Mouse (Mus musculus) urinary bladder, postnatal 4 days (tissue): ENCODE results near the gene Hist1h1d.
"Not testable (repeated sequence)": the region's sequence is repeated elsewhere in the genome, so short reads cannot be mapped to it uniquely, and the experiment has no call there.

Experiments used
- DNase-seq, 2 experiments: peaks; one replicate each; pipeline ENCODE4 v3.0.0; 2021 to 2022; ENCODE audit warnings: low spot score in 2 of 2

Hist1h1d gene

DNA sequence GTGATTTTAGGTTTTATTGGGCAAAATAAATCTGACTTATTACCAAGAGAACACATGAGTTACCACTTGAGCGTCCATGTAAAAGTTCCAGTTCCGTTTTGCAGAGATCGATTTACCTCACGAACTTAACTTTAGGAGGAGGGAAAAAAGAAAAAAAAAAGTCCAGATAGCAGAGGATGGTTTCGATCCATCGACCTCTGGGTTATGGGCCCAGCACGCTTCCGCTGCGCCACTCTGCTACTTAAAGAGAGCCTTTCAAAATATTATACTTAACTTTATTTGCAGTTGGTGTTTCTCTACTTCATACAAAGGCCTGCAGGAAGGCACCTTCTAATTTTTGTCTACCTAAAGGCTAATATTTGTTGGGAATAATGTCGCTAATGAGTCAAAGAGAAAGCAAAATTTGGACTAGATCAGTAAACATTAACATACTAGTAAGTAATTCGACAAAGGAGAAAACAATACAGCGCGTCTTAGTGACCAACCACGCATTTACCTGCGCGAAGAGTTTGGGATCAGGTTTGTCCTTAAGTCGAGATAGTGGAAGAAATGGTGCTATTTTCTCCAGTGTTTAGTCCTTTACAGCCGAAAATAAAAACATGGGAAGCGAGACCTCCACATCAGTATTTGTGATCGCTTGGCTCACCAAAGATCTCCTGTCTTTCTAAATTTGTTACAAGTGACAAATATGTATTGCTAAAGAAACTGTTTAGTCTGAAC is 22.7 kb upstream of the Hist1h1d start:
- DNase-seq = peak in 1 of 2 experiments; percentile 41

DNA sequence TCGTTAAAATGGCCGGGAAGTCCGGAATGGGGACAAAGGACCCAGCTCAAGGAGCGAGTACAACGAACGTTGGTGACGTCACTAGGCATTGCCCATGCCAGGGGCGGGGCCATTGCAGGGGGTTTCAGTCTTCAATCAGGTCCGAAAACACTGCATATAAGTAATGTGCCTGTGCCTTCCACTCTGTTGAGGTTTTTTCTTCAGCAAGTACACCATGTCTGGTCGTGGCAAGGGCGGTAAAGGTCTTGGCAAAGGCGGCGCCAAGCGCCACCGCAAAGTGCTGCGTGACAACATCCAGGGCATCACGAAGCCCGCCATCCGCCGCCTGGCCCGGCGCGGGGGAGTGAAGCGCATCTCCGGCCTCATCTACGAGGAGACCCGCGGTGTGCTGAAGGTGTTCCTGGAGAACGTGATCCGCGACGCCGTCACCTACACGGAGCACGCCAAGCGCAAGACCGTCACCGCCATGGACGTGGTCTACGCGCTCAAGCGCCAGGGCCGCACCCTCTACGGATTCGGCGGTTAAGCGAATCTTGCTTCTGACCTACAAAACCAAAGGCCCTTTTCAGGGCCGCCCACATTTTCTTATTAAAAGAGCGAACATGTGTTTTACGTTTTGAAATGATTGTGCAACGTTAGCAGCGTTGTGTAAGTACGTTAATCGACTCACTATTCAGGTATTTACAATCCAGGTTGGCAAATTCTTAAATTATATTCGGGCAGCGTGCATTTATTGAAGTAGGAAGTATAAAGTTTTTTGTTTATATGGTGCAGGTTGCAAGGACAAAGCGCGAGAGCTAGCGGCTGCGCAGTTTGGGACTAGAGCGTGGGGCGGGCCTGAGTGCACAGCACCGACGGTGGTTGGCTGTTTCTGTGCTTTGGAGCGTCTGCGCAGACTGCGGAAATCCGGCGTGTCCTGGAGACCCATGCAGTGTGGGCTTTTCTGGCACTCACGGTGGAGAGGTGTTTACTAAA is 21.9 kb upstream of the Hist1h1d start, which contains the start of gene Hist1h4h:
Gene Hist1h4h (plus strand): TSS at position 150 of the 975 bp plus-strand sequence.
- DNase-seq = peak; percentile 95

DNA sequence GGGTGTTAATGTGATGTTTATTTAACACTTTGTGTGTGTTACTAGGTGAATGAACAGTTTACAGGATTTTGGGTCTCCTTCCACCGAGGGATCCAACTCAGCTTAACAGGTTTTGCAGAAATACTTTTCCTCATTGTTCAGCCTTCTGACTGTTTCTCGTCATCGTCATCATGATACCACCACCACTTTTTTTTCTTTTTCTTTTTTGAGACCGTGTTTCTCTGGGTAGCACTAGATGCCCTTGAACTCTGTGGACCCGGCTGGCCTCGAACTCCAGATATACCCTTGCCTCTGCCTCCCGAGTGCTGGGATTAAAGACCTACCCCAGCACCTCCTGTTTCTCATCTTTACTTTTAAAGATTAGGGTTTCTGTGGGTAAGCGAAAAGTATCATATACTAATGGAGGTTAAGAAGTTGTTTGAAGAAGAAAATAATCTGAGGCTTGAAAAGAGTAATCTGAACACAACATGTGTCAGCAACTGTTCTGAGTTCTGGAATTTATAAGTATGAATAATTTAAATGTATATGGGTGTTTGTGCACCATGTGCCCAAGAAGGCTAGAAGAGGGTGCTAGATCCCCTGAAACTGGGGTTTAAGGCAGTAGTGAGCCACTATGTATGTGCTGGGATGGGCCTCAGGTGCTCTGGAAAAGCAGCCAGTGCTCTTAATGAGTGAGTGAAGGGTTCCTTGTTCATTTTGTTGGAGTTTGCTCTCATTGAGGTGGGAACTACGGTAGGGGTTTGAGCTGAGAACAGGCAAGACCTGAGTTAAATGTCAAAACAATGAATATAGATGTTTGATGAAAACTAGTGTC is 20.6 kb upstream of the Hist1h1d start:
- no peak for DNase-seq

DNA sequence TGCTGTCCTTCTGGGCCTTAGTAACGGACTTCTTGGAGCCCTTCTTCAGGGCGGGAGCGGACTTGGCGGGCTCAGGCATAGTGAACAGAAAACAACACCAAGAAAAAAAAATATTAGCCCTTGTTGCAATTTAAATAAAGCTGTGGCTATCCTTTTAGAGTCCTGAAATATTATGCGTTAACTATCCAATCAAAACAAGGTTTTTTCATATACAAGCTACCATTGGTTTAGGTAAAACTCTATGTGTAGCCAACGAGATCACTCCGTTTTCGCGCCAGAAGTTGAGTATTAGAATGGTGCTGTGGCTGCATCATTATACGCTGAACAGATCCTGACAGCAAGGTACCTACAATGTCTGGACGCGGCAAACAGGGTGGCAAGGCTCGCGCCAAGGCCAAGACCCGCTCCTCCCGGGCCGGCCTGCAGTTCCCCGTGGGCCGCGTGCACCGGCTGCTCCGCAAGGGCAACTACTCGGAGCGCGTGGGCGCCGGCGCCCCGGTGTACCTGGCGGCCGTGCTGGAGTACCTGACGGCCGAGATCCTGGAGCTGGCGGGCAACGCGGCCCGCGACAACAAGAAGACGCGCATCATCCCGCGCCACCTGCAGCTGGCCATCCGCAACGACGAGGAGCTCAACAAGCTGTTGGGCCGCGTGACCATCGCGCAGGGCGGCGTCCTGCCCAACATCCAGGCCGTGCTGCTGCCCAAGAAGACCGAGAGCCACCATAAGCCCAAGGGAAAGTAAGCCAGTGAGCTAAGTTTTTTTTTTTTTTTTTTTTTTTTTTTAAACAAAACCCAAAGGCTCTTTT is 19.3 kb upstream of the Hist1h1d start, which contains the start of gene Hist1h2af:
Gene Hist1h2af (plus strand): TSS at position 347 of the 808 bp plus-strand sequence.
- DNase-seq = peak in 1 of 2 experiments; percentile 52

DNA sequence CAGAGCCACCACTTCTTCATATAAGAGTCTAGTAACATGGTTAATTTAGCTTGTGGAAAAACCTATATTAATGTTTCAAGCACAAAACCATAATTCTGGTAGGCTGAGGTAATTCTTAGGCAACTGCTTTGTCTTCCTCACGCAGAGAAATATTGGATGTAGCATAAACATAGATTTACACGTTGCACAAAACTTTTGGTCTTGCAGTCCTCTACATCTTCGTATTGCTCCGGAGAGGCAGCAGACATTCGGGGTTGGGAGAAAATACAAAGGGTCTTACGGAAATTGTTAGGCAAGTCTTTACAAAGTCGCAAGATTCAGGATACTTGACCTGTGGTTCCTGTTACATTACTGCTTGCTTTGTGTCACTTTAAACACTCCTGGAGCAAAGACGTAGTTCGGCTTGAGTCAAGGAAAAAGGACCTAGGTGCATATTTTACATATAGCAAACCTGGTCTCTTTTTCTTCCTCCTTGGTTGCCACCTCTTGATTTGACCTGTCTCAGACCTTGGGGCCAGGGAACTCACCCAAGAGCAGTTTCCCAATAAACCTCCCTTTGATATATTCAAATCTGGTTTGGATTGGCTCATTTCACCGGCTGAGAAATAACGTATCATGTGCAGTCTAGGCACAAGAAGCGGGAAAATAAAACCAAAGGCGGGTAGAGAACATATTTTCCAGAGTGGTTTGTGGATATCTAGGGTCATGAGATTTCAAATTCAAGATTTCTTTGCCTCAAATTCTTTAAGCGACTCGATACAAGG is 18.5 kb upstream of the Hist1h1d start:
- no peak for DNase-seq

DNA sequence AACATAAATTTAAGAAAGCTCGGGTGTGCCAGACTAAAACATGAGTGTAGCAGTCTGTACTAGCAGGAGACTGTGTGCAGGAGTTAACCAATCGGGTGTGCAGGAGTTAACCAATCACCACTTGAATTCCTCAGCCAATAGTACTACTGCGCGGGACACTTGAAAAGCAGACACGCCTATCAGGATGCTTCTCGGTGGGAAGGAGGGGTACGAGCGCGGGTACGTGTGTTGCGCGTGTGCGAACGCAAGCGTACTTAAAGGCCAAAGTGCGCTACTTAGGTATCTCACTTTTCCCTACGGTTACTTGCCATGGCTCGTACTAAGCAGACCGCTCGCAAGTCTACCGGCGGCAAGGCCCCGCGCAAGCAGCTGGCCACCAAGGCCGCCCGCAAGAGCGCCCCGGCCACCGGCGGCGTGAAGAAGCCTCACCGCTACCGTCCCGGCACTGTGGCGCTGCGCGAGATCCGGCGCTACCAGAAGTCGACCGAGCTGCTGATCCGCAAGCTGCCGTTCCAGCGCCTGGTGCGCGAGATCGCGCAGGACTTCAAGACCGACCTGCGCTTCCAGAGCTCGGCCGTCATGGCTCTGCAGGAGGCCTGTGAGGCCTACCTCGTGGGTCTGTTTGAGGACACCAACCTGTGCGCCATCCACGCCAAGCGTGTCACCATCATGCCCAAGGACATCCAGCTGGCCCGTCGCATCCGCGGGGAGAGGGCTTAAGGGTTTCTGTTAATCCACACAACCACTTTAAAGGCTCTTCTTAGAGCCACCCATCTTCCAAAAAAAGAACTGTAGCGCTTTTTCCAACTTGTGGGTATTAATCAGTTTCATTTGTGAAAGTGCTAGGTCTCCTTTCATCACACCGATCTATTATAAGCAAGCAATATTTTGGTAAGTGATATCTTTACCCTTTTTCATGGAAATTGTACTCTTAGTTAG is 17.7 kb upstream of the Hist1h1d start, which contains the start of gene Hist1h3g:
Gene Hist1h3g (plus strand): TSS at position 286 of the 939 bp plus-strand sequence.
- peak; percentile 75 to 78 for DNase-seq

DNA sequence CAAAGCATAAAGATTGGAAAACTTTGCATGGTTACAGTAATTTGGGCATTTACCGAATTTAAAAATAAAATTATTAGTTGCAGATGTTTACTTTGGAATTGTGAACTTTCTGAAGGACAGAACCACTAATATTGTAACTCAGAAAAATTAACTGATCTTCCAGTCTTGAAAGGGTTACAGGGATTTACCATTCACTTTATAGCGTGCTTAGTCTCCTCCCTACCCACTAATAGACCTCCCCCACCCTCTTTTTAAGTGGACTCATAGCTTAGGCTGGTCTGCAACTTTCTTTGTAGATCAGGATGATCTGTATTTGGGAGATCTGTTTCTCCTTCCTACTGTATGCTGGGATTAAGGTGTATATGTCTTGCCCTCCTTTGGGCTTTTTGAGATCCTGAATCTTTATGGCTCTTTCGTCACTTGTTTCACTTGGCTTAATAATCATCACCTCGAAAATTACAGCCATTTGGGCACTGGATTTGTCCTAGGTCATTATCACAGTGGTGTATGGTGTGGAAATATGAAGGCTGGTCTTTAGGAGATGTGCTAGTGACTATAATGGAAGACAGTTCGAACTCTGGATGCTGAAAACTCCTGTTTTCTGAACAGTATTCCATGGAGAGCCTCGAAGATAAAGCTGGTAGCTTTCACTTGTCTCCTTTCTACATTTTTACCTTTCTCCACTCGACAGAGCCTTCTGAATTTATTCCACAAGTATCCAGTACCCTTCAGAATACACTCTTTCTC is 16.8 kb upstream of the Hist1h1d start:
- no peak for DNase-seq

DNA sequence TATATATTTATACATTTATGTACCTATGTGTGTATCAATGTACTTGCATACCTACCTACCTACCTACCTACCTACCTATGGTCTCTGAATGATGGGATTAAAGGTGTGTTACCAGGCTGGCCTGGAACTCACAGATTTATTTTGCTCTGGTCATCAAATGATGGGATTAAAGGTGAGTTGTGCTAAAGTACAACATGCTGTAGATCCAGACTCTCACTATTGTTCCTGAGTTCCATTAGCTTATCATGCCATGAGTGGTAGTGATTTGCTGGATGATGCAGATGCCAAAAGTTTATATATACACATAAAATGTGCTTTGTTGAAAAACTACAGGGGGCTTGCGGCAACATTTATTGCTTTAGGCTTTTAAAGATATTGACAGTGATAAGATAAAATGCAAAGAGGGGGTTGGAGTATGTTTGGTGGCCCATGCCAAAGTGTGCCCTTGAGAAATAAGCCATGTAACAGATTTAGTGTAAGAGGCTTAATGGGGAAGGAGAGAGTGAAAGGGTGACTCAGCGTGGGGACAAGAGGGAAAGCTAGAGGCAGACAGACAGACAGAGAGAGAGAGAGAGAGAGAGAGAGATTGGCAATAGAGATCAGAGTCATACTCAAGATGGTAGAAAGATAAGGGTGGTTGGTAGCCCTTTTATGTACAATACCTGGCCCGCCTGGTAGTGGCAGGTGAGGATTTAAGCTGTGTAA is 15.9 kb upstream of the Hist1h1d start:
- DNase-seq = no peak

DNA sequence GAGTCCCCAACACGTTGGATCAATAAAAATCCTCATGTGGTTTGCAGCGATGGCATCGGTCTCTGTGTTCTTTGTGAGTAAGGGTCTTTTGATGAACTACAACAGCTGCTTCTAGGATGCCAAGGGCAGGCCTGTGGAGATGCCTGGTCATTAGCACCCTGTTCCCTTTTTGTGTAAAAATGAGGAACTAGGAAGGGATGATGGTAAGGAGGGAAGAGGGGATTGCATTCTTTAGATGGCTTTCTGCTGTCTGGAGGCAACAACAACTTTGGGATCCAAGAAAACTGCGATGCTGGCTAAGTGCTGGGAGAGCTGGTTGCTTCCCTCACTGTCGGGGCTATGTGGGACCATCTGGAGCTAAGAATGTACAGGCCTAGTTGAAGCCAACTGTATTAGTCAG is 14.8 kb upstream of the Hist1h1d start:
- DNase-seq = no peak

DNA sequence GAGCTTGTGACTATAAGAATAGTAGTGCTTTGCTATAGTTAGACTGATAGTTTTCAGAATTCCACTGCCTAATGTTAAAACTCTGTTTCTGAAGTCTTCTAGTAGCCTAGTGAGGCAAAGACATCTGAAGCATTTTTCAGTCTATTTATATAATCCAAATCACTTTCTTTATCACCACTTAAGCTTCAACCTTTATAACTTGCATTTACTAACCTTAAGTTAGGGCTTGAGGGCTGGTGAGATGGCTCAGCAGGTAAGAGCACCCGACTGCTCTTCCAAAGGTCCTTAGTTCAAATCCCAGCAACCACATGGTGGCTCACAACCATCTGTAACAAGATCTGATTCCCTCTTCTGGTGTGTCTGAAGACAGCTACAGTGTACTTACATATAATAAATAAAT is 13.2 kb upstream of the Hist1h1d start:
- not testable (repeated sequence) for DNase-seq

DNA sequence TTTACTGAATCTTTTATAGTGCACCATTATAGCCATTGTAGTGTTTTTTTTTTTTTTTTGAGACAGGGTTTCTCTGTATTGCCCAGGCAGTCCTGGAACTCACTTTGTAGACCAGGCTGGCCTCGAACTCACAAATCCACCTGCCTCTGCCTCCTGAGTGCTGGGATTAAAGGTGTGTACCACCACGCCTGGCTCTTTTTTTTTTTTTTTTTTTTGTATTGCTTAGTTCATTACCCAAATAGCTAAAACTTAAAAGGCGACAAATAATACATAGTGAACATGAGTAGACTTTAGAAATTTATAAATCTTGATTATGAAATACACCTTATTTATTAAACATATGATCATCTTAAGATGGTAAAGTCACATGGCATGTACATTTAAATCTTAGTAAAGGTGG is 11.6 kb upstream of the Hist1h1d start:
- no peak for DNase-seq

DNA sequence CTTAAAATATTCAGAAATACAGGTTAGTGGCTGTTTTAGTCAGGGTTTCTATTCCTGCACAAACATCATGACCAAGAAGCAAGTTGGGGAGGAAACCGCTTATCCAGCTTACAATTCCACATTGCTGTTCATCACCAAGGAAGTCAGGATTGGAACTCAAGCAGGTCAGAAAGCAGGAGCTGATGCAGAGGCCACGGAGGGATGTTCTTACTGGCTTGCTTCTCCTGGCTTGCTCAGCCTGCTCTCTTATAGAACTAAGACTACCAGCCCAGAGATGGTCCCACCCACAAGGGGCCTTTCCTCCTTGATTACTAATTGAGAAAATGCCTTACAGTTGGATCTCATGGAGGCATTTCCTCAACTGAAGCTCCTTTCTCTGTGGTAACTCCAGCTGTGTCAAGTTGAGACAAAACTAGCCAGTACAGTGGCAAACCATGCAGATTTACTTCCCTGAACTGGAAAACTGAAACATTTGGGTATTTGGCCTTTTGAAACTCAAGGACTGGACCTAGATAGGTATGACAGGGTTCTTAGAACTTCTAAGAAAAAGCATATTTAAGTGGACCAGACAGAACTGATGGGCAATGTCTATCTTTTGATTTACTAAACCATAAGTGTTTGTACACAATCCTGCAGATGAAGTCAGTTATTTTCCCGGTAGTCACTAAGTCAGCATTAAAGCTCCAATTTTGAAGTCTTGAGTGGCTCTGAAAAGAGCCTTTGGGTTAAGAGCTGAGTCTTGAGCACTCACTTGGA is 10.7 kb upstream of the Hist1h1d start:
- not testable (repeated sequence) for DNase-seq

DNA sequence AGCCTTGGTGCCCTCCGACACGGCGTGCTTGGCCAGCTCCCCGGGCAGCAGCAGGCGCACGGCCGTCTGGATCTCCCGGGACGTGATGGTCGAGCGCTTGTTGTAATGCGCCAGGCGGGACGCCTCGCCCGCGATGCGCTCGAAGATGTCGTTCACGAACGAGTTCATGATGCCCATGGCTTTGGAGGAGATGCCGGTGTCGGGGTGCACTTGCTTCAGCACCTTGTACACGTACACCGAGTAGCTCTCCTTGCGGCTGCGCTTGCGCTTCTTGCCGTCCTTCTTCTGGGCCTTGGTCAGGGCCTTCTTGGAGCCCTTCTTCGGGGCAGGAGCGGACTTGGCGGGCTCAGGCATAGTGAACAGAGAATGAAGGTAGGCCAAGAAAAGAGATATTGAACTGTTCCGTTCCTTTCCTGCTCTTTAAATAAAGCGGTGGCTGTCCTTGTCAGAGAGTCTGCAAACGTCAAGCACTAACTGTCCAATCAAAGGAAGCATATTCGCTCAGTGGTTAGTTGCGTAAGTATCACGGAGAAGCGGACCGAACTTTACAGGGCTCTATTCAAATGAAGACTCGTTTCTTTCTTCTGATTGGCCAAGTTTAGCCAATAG is 10.0 kb upstream of the Hist1h1d start, which contains the start of gene Hist1h2bh:
Gene Hist1h2bh (minus strand): TSS at position 394 of the 609 bp plus-strand sequence.
- peak in 1 of 2 experiments; percentile 47 for DNase-seq

DNA sequence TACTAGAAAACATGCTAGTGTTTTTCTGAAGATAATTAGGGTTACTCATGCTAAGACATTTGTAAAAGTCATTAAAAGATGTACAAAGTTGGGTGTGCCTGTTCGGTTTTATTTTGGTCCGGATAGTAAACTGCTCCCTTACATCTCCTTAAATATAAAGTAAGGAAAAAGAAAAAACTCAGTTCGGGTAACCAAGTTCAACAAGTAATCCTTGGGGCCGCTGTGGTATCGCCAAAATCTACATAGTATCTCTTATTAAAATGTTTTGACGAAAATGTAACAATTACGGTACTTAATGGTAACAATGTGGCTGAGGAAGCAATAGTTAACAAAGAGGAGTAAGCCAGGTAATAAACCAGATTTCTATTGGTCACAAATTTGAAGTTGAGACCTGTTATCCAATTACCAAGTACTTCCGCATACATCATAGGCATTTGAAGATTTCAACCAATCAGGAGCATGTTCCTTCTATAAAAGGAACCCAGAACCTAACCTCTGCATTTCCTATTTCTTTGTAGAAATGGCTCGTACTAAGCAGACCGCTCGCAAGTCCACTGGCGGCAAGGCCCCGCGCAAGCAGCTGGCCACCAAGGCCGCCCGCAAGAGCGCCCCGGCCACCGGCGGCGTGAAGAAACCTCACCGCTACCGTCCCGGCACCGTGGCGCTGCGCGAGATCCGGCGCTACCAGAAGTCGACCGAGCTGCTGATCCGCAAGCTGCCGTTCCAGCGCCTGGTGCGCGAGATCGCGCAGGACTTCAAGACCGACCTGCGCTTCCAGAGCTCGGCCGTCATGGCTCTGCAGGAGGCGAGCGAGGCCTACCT is 8.9 kb upstream of the Hist1h1d start, which contains the start of gene Hist1h3f:
Gene Hist1h3f (plus strand): TSS at position 88 of the 822 bp plus-strand sequence.
- DNase-seq = peak in 1 of 2 experiments; percentile 63

DNA sequence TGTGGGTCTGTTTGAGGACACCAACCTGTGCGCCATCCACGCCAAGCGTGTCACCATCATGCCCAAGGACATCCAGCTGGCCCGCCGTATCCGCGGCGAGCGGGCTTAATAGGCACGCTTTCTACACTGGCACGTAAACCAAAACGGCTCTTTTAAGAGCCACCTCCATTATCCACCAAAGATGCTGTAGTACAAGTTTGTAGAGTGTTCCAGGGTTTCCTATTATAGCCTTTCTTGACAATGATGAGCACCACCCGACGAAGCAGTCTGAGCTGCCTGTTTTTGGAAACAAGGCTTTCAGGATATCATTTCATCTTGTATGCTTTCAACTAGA is 8.3 kb upstream of the Hist1h1d start:
- not testable (repeated sequence) for DNase-seq
